22 mouse cellular contexts compared by ENCODE assay signal in genomic region chr13:70458406-70458805, GRCm38 (mm10).
A peak's percentile ranks its signal among the peaks of the same experiment; 100 is the strongest.
DNase-seq lines count a peak whose midpoint lies in the region; ATAC-seq and TF ChIP-seq lines count a peak whose summit lies in the region.
"Had no signal": no experiment of that assay in that cellular context is flagged by ENCODE, and none has a peak within 500 bp of the region (broad histone marks: within the 10 kb centered on the region; RNA-seq: fewer than 3 reads in every experiment).

No protein-coding gene starts in this region.

- no peaks in the 10 kb centered on the region for H3K27me3 ChIP-seq in kidney, adult 2 months (replicated peaks; ENCODE audit: control insufficient read depth, insufficient read depth, low read length)
- H3K27me3 ChIP-seq in kidney, embryonic 16.5 days (ENCODE audit: insufficient read depth, low read length) = no peaks in the 10 kb centered on the region
- H3K27me3 ChIP-seq: CH12.LX, Patski had no signal

- H3K4me3 ChIP-seq in kidney, adult 2 months (ENCODE audit: insufficient read depth, low read depth, low read length) = no peak overlapping the region
- no peak overlapping the region for H3K4me3 ChIP-seq in kidney, embryonic 16.5 days (ENCODE audit: low read length)

- H3K4me2 ChIP-seq in kidney, embryonic 16.5 days (replicated peaks; ENCODE audit: low read depth, low read length) = no peak overlapping the region

- no peak for TF ChIP-seq POLR2A in kidney, adult 2 months (IDR thresholded peaks at IDR 0.05; ENCODE audit: low read depth, low read length)

- no peaks in the 10 kb centered on the region for H3K36me3 ChIP-seq in kidney, adult 2 months (ENCODE audit: control insufficient read depth, insufficient read depth, low read length)
- no peaks in the 10 kb centered on the region for H3K36me3 ChIP-seq in kidney, embryonic 16.5 days (ENCODE audit: insufficient read depth, low read length)
- H3K36me3 ChIP-seq: G1E had no signal

- TF ChIP-seq CTCF in kidney, adult 2 months (conservative IDR thresholded peaks at IDR 0.05; ENCODE audit: insufficient read depth, insufficient read length, low read depth, low read length) = no peak

- no peak overlapping the region for H3K27ac ChIP-seq in kidney, adult 2 months (ENCODE audit: insufficient read depth, low read depth, low read length)
- no peak overlapping the region for H3K27ac ChIP-seq in kidney, embryonic 16.5 days (ENCODE audit: low read length)

- H3K4me1 ChIP-seq in kidney, adult 2 months (ENCODE audit: control insufficient read depth, insufficient read depth, low read length) = peaks cover 12% of the 10 kb centered on the region; the same call in 1 of the 2 replicates
- no peaks in the 10 kb centered on the region for H3K4me1 ChIP-seq in kidney, embryonic 16.5 days (ENCODE audit: insufficient read depth, low read length)

- no peak for ATAC-seq in kidney, embryonic 16.5 days (ENCODE audit: low FRiP score, low TSS enrichment)
- ATAC-seq: activated CD4-positive, CD25-positive, alpha-beta regulatory T cell, adult 4 months; CD4-positive, CD25-positive, alpha-beta regulatory T cell, adult 4 months had no signal

- peak; percentile 70 for DNase-seq in kidney, adult 2 months
- DNase-seq in kidney, adult 8-10 months = peak; percentile 1 to 45
- DNase-seq in kidney, postnatal 4 days = no peak
- peak; percentile 69 for DNase-seq in kidney, adult 9 months
- DNase-seq in kidney, adult 11 months = no peak
- peak; percentile 4 to 50 for DNase-seq in kidney, postnatal 36 days
- DNase-seq in kidney, postnatal 10 days = no peak
- DNase-seq: adrenal gland, adult 2 months; adrenal gland, adult 8-10 months; adrenal gland, postnatal 10 days; adrenal gland, postnatal 14 days; adrenal gland, postnatal 25 days; adrenal gland, postnatal 36 days; B cell, adult 2 months; cerebellum, adult 11 months; cerebellum, adult 11-12 months had no signal

- no peaks in the 10 kb centered on the region for H3K9me3 ChIP-seq in kidney, embryonic 16.5 days (ENCODE audit: low read length)

- 51% methylated on average over 3 of the region's 3 CpGs for WGBS in kidney, adult 2 months
- 71% methylated on average over 3 of the region's 3 CpGs for WGBS in kidney, embryonic 16.5 days

- H3K9ac ChIP-seq in kidney, embryonic 16.5 days (replicated peaks; ENCODE audit: low read length) = no peak overlapping the region

Comparison
In these comparisons a context has a peak if more than half of its experiments do, and no peak if none do; other contexts are left out.
1. DNase-seq: peak in kidney, adult 2 months (single experiment), kidney, adult 8-10 months (2 of 2), kidney, adult 9 months (single experiment) and kidney, postnatal 36 days (2 of 2); none in kidney, postnatal 4 days (0 of 2), kidney, adult 11 months (single experiment) and kidney, postnatal 10 days (single experiment).